Mouse (Mus musculus) heart, embryonic 16.5 days (tissue): Measurements from ENCODE around the gene Lmod1. TPM values are rescaled to one million over a fixed set of nuclear protein-coding genes. Genes with fewer than 3 reads are reported as not detected.
"Not testable (repeated sequence)": the region's sequence is repeated elsewhere in the genome, so short reads cannot be mapped to it uniquely, and the experiment has no call there.

Source experiments
- ATAC-seq: fragments of 200-750 bp; cut with Nextera tagmentation; replicated peaks from 2 replicates; pipeline ENCODE4 v1.8.0; 2017; ENCODE audit warnings: moderate number of reproducible peaks; ENCODE audit not compliant: insufficient read depth, low FRiP score; ENCODE audit errors: extremely low read depth
- H3K27ac ChIP-seq: fragments of 300-500 bp; sonication (generic); 2 replicates; pipeline ENCODE4 v1.5.1; 2014; ENCODE audit warnings: mild to moderate bottlenecking, low read length, control low read depth, moderate library complexity
- H3K27me3 ChIP-seq: fragments of 300-500 bp; sonication (generic); 2 replicates; pipeline ENCODE4 v1.6.1; 2014; ENCODE audit warnings: low read length, mixed read lengths; ENCODE audit not compliant: control insufficient read depth, insufficient read depth
- H3K36me3 ChIP-seq: fragments of 300-500 bp; sonication (generic); 2 replicates; pipeline ENCODE4 v1.6.1; 2014; ENCODE audit not compliant: control insufficient read depth, insufficient read depth
- H3K4me1 ChIP-seq: fragments of 300-500 bp; sonication (generic); 2 replicates; pipeline ENCODE4 v1.6.1; 2014; ENCODE audit warnings: low read length, mixed read lengths; ENCODE audit not compliant: control insufficient read depth, insufficient read depth
- H3K4me2 ChIP-seq: fragments of 300-500 bp; sonication (generic); 2 replicates; pipeline ENCODE4 v1.6.1; 2014; ENCODE audit warnings: low read depth, mild to moderate bottlenecking, control low read depth, low read length
- H3K4me3 ChIP-seq: fragments of 300-500 bp; sonication (generic); 2 replicates; pipeline ENCODE4 v1.5.1; 2014; ENCODE audit warnings: mild to moderate bottlenecking, control low read depth, low read length
- H3K9ac ChIP-seq: fragments of 300-500 bp; sonication (generic); 2 replicates; pipeline ENCODE4 v1.6.1; 2014; ENCODE audit warnings: low read length, control low read depth
- H3K9me3 ChIP-seq: fragments of 300-500 bp; sonication (generic); replicated peaks from 2 replicates; pipeline ENCODE4 v1.6.1; 2016; ENCODE audit warnings: low read length; ENCODE audit not compliant: control insufficient read depth
- WGBS: fragments of 180-500 bp; shearing (Covaris S2); extraction: QIAGEN DNeasy Blood & Tissue Kit; methylation state at CpG from one replicate; pipeline ENCODE4 v1.1.7; 2014; 5-methylcytosine and 5-hydroxymethylcytosine counted together
- polyA plus RNA-seq: library from polyadenylated mRNA; unstranded; fragments of >200 nt; fragmentation: Nextera tagmentation; extraction: Ambion mirVana; gene quantifications from 2 replicates; pipeline ENCODE4 v1.2.1, GENCODE M21; 2015

Gene Lmod1
- polyA plus RNA-seq, 1 experiment from 2014 or later = 1.7 TPM

- Histone ChIP-seq H3K9ac (no peak overlapping the region), H3K27ac (no peak overlapping the region), H3K4me3 (no peak overlapping the region), H3K4me1 (peaks cover 30% of the 10 kb centered on the region), H3K27me3 (no peaks in the 10 kb centered on the region), H3K9me3 (no peaks in the 10 kb centered on the region), H3K4me2 (no peak overlapping the region), H3K36me3 (peaks cover 24% of the 10 kb centered on the region)
- 0 out of 2 replicates have a peak, but pooled peaks have one; percentile 16 for ATAC-seq
- 71% methylated on average over 15 of the region's 15 CpGs for WGBS
These were observed 55.7 kb downstream of the Lmod1 start for GRCm38 (mm10) chr1:135380071-135380991.

GRCm38 (mm10) chr1:135381560-135381959 is 57.0 kb downstream of the Lmod1 start:
- H3K36me3 ChIP-seq = peaks cover 35% of the 10 kb centered on the region
- WGBS = 64% methylated on average over 6 of the region's 6 CpGs
- not testable (repeated sequence) for ATAC-seq, H3K4me2 ChIP-seq, H3K4me3 ChIP-seq, H3K27me3 ChIP-seq, H3K27ac ChIP-seq, H3K9ac ChIP-seq, H3K9me3 ChIP-seq
- H3K4me1 ChIP-seq = peaks cover 30% of the 10 kb centered on the region

GRCm38 (mm10) chr1:135384171-135384570 is 59.6 kb downstream of the Lmod1 start:
- no peak for ATAC-seq
- no peak overlapping the region for H3K27ac ChIP-seq
- no peak overlapping the region for H3K4me3 ChIP-seq
- H3K4me2 ChIP-seq = no peak overlapping the region
- H3K9ac ChIP-seq = no peak overlapping the region
- H3K9me3 ChIP-seq = no peaks in the 10 kb centered on the region
- H3K36me3 ChIP-seq = peaks cover 61% of the 10 kb centered on the region
- WGBS = 94% methylated on average over 5 of the region's 5 CpGs
- no peaks in the 10 kb centered on the region for H3K27me3 ChIP-seq
- peaks cover 16% of the 10 kb centered on the region for H3K4me1 ChIP-seq

GRCm38 (mm10) chr1:135385161-135385560 is 60.6 kb downstream of the Lmod1 start:
- WGBS = 80% methylated on average over 9 of the region's 9 CpGs
- H3K36me3 ChIP-seq = peaks cover 69% of the 10 kb centered on the region

GRCm38 (mm10) chr1:135399466-135399865 is 74.9 kb downstream of the Lmod1 start:
- Histone ChIP-seq H3K27ac (no peak overlapping the region), H3K36me3 (peaks cover 60% of the 10 kb centered on the region), H3K4me1 (no peaks in the 10 kb centered on the region)

More at GRCm38 (mm10) chr1:135385161-135385560, 60.6 kb downstream of the Lmod1 start:
- no peak overlapping the region for H3K9ac ChIP-seq
- H3K4me1 ChIP-seq = peaks cover 6% of the 10 kb centered on the region
- no peaks in the 10 kb centered on the region for H3K27me3 ChIP-seq
- H3K4me3 ChIP-seq = no peak overlapping the region
- no peaks in the 10 kb centered on the region for H3K9me3 ChIP-seq
- no peak for ATAC-seq
- H3K4me2 ChIP-seq = no peak overlapping the region
- H3K27ac ChIP-seq = no peak overlapping the region

GRCm38 (mm10) chr1:135401452-135402110 is 77.0 kb downstream of the Lmod1 start:
- Histone ChIP-seq H3K27me3 (no peaks in the 10 kb centered on the region), H3K9me3 (no peaks in the 10 kb centered on the region), H3K27ac (no peak overlapping the region), H3K4me1 (no peaks in the 10 kb centered on the region), H3K4me2 (no peak overlapping the region), H3K9ac (no peak overlapping the region), H3K36me3 (peaks cover 66% of the 10 kb centered on the region), H3K4me3 (no peak overlapping the region)
- no peak for ATAC-seq
- WGBS = 83% methylated on average over 3 of the region's 3 CpGs

More at GRCm38 (mm10) chr1:135399466-135399865, 74.9 kb downstream of the Lmod1 start:
- Histone ChIP-seq H3K9ac (no peak overlapping the region), H3K9me3 (no peaks in the 10 kb centered on the region), H3K27me3 (no peaks in the 10 kb centered on the region), H3K4me3 (no peak overlapping the region), H3K4me2 (no peak overlapping the region)
- ATAC-seq = no peak
- 94% methylated on average over 5 of the region's 5 CpGs for WGBS

- peaks cover 69% of the 10 kb centered on the region for H3K36me3 ChIP-seq
- H3K27me3 ChIP-seq = no peaks in the 10 kb centered on the region
- H3K9me3 ChIP-seq = no peaks in the 10 kb centered on the region
- WGBS = 65% methylated on average over 7 of the region's 7 CpGs
- ATAC-seq = no peak
- no peak overlapping the region for H3K27ac ChIP-seq
- H3K4me2 ChIP-seq = no peak overlapping the region
- no peak overlapping the region for H3K4me3 ChIP-seq
- H3K9ac ChIP-seq = no peak overlapping the region
- H3K4me1 ChIP-seq = no peaks in the 10 kb centered on the region
These were observed 80.7 kb downstream of the Lmod1 start for GRCm38 (mm10) chr1:135405356-135405755.

GRCm38 (mm10) chr1:135408973-135409372 is 84.4 kb downstream of the Lmod1 start:
- H3K4me3 ChIP-seq = no peak overlapping the region
- H3K27me3 ChIP-seq = no peaks in the 10 kb centered on the region
- H3K27ac ChIP-seq = no peak overlapping the region
- no peaks in the 10 kb centered on the region for H3K9me3 ChIP-seq
- 96% methylated on average over 4 of the region's 4 CpGs for WGBS
- H3K4me2 ChIP-seq = no peak overlapping the region
- ATAC-seq = no peak
- H3K4me1 ChIP-seq = peaks cover 21% of the 10 kb centered on the region
- peaks cover 52% of the 10 kb centered on the region for H3K36me3 ChIP-seq
- H3K9ac ChIP-seq = no peak overlapping the region

- H3K27ac ChIP-seq = peak overlapping the region; percentile 84
- H3K9me3 ChIP-seq = no peaks in the 10 kb centered on the region
- no peak overlapping the region for H3K9ac ChIP-seq
- H3K4me1 ChIP-seq = peaks cover 24% of the 10 kb centered on the region
- peak; percentile 88 for ATAC-seq
- peaks cover 50% of the 10 kb centered on the region for H3K36me3 ChIP-seq
- WGBS = 28% methylated on average over 2 of the region's 2 CpGs
- no peak overlapping the region for H3K4me3 ChIP-seq
- H3K27me3 ChIP-seq = no peaks in the 10 kb centered on the region
- H3K4me2 ChIP-seq = no peak overlapping the region
These were observed 86.4 kb downstream of the Lmod1 start for GRCm38 (mm10) chr1:135410967-135411366.
